Mouse (Mus musculus) frontal cortex, postnatal 36 days (tissue): ENCODE data around the gene Intu.

ENCODE experiments used
- DNase-seq, 2 experiments: peaks; one replicate each; pipeline ENCODE4 v3.0.0; 2022; ENCODE audit warnings: low spot score in 2 of 2

Intu gene

DNA sequence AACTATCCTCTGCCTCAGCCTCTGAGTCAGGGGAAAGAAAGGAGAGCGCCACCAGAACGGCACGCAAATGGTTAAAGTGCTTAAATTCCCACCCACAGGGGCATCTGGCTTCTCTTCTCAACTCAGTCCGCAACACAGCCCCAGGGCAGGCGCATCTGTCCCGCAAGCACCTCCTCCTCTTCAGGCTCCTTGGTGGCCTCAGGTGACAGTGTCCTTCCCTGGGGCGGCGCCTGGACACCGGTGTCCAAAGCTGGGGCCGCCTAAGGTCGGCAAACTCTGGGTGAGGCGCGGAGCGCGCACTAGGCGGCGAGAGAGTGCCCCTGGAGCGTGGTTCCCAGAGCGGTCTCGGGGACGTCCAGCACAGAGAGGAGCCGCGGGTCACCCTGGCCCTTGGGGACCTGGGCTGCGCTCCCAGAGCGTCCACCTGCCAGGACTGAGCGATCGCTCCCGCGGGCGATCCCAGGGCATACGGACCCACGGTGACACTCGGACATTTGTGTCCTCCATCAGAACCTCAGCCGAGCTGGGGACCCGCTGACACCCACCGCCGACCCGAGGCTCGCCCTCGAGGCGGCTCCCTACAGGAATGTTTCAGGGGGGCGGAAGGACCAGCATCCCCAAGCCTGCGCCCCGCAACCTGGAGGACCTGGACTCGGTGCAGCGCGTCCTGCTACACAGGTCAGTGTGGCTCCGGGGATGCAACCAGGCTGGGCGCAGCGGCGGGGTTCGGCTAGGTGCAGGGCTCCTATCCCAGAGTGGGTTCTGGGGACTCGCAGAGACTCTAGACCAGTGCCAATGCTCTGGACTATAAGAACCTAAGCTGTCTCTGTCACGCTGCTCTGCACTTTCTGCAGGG is at the start of gene Intu:
TSS of gene Intu (plus strand) at position 1 of the 856 bp plus-strand sequence.
- DNase-seq, result peak in 1 of 2 experiments; percentile 43

DNA sequence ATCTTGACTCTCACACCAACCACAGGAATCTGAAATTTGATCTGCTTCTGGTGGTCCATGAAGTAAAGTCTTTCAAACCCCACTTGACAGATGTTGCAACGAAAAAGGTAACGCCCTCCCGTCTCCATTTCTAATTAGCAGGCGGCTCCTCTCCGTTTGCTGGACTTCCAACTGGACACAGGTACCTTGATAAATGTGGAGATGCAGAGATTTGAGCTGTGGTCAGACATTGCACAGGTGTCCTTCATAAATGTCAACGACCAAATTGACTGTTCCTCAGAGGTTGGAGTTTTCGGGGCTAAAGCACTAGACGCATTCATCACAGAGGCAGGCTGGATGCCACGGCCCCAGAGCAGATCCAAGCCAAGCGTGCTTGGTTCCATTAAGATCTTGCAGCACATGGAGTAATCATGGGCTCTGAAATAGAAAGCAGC is 47.8 kb upstream of the Intu start:
- no peak for DNase-seq

DNA sequence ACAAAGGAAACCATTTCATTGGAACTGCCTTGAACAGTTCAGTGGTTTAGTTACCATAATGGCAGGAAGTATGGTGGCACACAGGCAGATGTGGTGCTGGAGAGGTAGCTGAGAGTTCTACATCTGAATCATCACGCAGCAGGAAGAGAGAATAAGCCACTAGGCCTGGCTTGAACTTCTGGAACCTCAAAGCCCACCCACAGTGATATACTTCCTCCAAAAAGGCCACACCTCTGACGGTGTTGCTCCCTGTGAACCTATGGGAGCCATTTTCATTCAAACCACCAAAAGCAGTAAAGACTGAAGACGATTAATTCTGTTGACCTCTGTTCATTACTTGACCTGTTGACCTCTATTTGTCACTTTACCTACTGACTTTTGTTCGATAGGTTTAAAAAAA is 43.7 kb upstream of the Intu start:
- no peak for DNase-seq

DNA sequence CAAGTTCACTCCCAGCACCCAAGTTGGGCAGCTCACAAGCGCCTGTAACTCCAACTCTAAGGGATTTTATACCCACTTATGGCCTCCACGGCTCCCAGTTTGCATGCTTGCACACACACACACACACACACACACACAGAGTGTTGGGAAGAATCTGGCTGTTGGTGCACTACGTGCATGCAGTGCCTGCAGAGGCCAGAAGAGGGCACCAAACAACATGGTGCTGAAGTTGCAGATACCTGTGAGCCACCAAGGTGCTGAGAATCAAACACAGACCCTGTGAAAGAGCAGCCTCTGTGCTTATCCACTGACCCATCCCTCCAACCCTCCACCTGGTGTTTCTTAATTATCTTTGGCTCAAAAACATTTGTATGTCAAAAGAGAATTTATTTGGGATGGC is 39.3 kb upstream of the Intu start:
- no peak for DNase-seq

DNA sequence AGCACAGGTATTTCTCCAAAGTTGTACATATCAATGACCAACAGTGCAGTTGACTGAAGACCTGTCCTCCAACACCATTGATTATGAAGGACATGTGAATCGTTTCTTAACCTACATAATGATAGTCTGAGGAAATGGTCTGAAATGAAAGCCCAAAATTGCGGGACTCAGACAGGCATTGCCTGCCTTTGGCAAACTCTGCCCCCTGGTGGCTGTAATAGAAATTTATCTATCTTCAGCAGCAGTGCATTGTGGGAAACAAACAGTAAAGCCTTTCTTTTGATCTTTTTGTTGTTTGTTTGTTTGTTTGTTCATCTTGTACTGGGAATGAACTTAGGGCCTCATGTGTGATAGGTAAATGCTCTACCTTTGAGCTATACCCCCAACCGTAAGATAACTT is 32.2 kb upstream of the Intu start:
- DNase-seq, result no peak

DNA sequence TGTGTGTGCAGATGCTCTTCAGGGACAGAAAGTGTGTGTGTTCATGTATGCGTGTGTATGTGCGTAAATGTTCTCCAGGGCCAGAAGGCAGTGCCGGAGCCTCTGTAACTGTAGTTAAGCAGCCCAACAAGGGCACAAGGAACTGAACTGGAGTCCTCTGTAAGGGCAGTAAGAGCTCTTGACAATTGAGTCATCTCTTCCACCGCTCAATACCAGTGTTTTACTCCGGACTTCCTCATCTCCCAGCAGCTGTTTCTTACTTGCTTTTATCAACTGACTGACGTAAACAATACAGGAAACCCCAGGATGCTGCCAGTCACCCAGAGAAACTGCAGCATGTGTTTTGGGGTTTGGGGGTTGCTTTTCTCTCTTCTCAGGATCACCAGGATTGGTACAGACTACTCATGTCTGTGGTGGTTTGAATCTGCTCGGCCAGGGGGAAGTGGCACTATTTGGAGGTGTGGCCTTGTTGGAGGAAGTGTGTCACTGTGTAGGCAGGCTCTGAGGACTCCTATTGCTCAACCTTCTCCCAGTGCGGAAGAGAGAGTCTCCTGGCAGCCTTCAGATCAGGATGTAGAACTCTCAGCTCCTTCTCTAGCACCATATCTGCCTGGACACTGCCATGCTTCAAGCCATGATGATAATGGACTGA is 30.8 kb upstream of the Intu start:
- DNase-seq, result no peak

DNA sequence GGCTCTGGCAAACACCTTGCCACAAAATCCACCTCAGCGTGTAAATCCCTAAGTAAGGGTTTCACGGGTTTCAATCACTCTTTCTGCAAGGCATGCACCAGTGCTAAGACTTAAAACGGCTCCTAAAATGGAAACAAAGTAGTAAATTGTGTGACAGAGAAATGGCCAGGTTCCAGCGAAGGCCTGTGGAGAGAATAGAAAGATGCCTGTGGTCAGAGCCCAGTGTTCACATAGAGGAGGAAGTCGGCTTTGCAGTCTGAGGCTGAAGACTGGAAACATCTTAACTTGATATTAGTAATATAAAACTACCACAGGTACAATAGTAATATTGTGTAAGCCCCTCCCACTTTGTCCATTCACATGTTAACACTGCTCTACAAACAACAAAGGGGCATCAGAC is 26.7 kb upstream of the Intu start:
- DNase-seq, result no peak

DNA sequence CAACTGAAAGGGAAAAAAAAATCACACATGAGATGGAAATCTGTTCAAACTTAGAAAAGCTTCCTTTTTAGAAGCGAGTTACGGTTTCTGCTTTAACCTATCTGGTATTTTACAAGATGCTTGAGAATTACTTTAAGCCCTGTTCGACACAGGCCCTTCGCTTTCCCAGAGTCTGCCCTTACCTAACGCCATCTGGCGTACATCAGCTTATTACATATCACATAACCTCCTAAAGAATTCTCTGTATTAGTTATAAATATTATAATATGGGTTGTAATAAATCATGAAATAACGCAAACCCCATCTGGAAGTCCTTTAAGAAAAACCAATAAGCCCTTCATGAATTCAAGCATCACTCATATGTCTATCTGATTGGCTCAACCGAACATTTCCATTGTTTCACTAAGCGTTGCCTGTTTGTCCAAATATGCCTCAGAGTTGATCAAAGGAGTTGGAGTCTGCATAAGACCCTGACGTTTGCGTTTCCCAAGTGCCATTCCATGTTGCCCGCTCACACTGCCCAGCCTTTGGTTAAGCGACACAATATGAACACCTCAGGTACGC is 25.6 kb upstream of the Intu start:
- DNase-seq, result no peak

DNA sequence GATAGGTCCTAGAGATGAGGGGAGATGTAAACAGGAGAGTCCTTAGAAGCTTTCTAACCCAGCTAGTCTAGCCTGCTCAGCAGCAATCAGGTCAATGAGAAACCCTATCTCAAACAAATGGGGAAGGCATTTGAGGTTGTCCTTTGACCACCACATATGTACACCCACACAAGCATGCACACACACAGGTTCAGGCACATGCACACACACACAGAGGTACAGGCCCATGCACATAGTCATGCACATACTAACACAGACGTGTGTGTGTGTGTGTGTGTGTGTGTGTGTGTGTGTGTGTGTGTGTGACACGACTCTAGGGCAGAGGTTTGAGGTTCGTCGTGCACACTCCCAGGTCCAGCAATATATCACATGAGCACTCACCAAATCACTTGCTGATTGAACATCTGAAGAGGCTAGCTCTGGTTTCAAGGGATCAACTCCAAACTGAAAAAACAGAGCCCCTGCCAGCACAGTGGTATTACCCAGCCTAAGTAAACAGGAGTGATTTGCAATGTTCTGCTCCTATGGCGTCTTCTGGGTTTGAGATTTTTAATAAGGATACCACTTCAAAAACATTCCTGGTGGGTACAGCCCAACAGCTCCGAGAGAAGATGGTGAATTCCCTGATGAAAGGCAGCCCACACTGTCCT is 22.0 kb upstream of the Intu start:
- no peak for DNase-seq

DNA sequence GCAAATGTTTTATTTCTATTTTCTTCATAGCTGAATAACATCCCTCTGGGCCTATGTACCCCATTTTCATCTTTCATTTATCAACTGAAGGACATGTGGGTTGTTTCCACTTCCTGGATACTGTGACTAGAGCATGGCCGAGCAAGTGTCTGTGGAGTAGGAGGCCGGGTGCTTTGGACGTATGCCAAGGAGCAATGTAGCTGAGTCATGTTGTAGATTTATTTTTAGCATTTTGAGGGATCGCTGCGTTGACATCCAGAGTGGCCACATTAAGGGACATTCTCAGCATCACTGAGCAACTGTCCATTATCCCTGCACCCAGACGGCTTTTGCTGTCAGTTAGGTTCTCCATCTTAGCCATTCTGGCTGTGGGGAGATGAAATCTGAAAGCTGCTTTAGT is 20.5 kb upstream of the Intu start:
- no peak for DNase-seq

DNA sequence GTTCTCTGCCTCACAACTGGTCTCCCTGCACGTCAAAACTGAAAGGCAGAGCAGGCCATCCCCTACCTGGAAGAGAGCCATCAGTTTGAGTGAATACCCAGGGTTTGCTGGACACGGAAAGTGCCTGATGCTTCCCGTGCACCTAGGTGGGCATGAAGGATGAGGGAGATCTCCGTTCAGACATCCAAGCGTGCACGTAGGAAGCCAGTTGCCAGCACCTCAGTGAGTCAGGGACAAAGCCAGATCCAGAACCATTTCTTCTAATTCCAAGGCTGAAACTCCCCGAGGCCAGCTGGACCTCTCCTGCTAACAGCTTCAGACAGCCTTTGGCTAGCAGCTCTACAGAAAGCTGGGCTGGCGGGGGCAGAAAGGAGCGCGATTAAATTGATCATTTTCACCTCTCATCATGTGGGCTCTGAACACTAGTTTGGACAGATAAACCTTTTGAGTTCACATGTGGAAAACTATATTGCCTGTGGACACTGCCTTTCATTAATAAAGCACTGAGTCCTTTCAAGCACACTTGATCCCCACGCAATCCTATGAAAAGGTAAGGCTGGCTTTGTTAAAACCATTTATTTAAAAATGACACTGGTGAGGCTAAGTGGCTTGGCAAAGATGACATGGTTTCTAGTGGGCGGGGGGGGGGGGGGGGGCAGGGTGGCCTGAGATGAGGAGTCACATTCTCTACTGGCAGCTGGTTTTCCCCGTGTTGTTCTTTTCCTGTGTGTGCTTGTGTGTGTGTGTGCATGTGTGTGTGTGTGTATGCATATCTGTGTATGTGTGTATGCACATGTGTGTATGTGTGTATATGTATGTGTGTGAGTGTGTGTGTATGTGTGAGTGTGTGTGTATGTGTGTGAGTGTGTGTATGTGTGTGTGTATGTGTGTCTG is 17.9 kb upstream of the Intu start:
- no peak for DNase-seq

DNA sequence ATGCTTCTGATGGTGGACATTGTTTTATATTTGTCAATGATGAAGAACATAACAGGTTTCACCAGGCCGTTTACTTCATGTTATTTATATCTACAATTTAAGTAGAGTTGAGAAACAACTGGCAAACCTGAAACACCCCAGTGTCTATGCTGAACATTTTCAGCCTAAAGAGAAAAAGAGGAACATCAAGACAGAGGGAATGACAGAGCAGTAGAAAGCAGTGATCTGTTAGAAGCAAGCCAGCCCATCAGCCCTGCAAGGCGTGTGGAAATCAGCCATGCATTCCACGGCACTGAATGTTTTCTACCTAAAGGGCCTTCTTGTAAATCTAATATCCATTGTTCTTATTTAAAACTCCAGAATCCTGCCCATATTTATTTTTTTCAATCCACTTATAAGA is 12.8 kb upstream of the Intu start:
- DNase-seq, result no peak

DNA sequence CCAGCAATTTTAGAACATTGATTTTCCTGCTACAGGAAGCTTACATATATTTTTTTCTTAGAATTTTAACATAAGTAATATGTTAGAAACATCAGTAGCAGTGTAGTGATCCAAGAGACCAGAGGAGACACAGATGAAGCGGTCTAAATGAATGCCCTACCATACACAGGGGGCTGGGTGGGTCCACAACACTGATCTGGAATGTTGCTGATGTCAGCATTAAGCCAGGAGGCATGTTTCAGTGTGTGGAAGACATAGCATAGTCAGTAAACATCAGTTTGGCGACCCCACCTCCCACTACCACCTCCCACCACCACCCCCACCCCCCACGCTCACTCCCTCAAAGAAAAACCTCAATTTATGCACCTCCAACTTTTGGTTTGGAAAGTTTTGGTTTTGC is 11.5 kb upstream of the Intu start:
- no peak for DNase-seq

DNA sequence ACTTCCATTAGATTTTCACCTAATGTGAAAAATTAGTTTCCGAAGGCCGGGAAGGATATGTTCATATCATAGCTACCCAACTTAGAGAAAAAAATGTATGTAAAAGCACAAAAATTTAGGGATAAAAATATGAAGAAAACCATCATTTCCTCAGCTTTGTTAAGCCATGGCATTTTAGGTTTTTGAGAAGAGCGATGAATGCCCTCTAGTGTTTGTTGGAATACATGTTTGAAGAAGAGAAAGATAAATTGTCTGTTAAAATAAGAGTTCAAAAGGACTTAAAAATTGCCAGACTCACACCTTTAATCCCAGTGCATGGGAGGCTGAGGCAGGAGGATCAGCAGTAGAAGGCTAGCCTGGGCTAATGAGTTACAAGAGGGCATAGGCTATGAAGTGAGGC is 10.5 kb upstream of the Intu start:
- DNase-seq, result no peak

DNA sequence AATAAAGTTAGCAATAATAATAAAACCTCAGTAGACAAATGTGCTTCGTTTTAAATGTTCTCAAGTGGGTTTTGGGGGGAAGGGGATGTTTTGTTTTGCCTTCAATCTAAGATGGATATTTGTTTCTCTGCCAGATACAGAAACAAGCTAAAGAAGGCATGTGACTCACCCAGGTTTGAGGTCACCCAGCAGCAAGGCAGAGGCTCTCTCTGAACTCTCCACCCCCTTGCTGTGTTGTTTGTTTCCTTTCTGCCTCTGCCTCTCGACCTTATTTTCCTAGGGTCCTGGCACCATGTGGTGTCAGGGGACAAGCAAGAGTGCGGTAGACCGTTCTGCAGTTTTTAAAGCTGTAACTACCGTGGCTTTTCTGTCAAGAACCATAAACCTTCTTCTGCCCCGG is 8.6 kb upstream of the Intu start:
- no peak for DNase-seq

DNA sequence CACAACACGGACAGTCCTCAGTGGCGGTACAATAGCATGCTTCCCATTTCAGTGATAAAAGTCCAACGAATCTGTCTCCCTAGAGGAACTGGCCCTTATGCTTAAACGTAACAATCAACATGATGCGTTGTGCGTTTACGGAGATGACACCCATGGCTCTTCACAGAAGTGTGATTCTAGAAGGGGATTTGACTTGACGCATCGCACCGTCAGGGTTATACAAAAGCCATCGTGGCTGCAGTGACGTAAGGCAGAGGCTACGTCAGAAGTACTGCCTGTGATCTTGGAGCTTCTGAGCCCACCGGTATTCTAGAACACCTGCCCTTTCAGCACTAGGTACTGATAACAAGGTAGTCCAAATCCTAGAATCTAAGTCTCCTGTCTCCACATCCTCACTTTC is 8.2 kb upstream of the Intu start:
- DNase-seq, result no peak

DNA sequence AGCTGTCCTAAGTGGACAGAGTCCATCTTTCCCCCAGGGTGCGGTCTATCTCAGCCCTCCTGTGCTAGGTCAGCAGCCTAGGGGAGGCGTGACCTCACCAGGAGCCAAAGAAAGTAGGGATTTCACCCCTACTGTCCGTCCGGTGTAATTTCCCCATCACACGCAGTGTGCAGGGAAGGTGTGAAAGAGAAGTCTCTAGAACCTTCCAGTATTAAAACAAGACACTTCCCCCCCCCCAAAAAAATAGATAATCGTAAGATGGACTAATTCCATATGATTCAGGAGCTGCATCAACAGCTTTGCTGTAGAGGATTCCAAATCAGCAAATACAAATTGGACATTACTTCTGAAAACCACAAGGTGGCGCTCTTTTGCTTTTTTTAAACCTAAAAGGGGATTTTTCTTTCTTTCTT is 7.7 kb upstream of the Intu start:
- DNase-seq, result no peak

DNA sequence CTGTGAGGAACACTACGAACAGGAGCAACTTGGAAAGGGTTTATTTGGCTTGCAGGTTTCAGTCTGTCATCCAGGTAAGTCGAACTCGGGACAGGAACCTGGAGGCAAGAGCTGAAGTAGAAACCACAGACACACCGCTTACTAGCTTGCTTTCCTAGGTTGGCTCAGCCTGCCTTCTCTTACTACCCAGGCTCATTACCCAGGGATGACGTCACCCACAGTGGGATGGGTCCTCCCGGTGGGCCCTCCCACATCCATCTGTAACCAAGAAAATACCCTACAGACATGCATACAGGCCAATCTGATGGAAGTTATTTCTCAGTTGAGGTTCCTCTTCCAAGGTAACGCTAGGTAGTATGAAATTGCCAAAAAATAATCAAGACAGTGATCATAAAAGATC is 6.2 kb upstream of the Intu start:
- DNase-seq, result no peak

DNA sequence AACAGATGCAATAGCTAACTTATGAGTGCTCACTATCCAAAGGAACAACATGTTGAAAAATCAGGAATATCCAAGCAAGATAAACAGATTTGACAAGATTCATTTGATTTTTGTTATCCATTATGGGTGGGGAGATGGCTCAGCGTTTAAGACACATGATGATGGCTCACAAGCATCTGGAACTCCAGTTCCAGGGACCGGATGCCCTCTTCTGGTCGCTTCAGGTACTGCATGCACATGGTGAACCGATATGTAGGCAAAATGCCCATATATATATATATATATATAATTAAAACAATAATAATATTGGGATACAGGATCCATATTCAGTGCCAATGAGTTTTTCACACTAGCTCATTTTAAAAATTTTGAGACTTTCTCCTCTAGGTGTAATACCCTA is 5.7 kb upstream of the Intu start:
- no peak for DNase-seq

DNA sequence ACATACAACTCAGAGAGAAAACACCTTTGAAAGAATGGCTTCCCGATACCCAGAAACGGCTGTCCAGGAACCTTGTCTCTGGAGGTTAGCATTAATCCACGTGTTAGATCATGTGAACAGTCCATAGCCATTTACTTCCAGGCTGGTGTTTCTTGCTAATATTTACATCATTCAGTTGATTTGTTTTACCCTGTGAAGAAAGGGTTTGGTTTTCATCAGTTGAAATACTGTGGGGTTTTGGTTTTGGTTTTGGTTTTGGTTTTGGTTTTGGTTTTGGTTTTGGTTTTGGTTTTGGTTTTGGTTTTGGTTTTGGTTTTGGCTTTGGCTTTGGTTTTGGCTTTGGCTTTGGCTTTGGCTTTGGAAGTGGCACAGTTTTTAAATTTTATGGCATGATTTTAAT is 5.0 kb upstream of the Intu start:
- no peak for DNase-seq

DNA sequence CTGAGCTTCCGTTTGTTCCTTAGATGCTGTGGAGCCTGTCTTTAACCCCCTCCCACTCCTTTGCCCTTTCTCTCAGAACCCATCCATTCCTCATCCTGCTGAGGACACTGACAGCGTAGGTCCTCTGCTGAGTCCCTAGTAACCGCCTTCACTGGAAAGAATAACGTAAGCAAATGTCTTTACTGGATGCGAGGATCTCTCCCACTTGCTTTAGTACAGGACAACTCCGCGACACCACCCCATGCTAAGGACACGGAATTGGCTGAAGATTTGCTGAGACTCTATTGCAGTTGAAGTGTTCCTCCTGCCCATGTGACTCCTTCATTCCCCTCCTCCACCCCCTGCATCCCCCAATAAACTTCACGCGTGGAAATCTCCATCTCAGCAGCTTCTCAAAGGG is 3.9 kb upstream of the Intu start:
- no peak for DNase-seq
